Mouse (Mus musculus) cerebellum, adult 2 months (tissue): ENCODE data around the gene Apc2.

Experiments
- CTCF ChIP-seq: fragments of 200-500 bp; IDR thresholded peaks from 2 replicates; pipeline ENCODE4 v1.5.1; 2011; ENCODE audit warnings: low read depth, mild to moderate bottlenecking, control low read depth, low read length, moderate library complexity, borderline replicate concordance; ENCODE audit not compliant: insufficient read depth
- POLR2A ChIP-seq: fragments of 200-500 bp; IDR thresholded peaks from 2 replicates; pipeline ENCODE4 v1.6.1; 2011; ENCODE audit warnings: low read length, control low read depth, borderline replicate concordance; ENCODE audit not compliant: insufficient read depth

DNA sequence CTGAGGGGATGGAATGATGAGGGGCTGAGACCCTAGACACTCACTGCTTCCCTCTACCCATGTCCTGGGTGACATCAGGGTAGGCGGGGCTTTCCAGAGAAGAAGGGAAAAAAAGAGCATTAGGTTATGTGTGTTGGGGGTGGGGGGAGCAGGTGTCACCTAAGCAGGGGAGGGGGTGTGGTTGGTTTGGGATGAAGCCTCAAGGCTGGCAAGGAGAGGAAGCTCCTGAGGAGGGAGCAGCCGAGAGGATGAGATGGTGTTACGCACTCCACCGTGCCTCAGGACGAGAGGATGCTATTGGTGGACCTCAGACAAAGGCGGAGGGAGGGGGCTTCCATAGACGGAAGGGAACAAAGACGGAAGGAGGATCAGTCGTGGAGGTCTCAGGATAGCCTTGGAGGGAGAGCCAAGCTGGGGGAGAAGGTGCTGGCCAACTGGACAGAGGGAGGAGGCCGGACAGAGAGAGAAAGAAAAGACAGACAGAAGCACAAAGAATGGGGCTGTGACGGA is 5.0 kb downstream of the Apc2 start:
- no peak for TF ChIP-seq CTCF
- TF ChIP-seq POLR2A, result 0 out of 2 replicates have a peak, but pooled peaks have one; percentile 6
